Mouse (Mus musculus): ENCODE data around the gene Dnajc10. TPM values are rescaled to one million over a fixed set of nuclear protein-coding genes. Genes with fewer than 3 reads are reported as not detected.
A peak's percentile ranks its signal among the peaks of the same experiment; 100 is the strongest.

Dnajc10 gene
- polyA plus RNA-seq, 1 experiment from 2014 or later, result 105 TPM

DNA sequence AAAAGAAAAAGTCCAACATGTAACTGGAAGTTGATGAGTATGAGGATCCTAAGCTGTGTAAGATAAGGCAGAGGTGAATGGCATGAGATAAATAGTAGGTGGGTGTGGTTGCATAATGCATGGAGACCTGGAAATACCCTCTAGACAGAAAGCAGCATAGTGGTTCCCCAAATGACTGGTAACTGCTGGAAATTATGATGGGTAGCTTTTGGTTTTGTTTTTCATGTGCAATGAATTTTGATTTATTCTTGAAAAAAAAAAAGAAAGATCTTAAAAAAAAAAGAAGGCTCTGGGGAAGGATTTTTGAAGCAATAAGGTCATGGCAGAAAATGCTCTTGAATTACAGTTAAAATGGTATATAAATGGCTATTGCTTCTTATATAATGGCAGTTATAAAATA is 59.6 kb downstream of the Dnajc10 start:
- Histone ChIP-seq H3K4me2 (replicated peaks; ENCODE audit: low read depth, low read length) (no peak overlapping the region), H3K9ac (ENCODE audit: low read depth, low read length) (no peak overlapping the region), H3K9me3 (ENCODE audit: control insufficient read depth, low read length) (peaks cover 4% of the 10 kb centered on the region; the same call in 1 of the 2 replicates), H3K4me1 (ENCODE audit: control insufficient read depth, insufficient read depth, low read length) (no peaks in the 10 kb centered on the region), H3K27ac (ENCODE audit: low read depth, low read length) (no peak overlapping the region), H3K27me3 (ENCODE audit: control insufficient read depth, insufficient read depth, low read length) (no peaks in the 10 kb centered on the region), H3K4me3 (ENCODE audit: low read length) (no peak overlapping the region), H3K36me3 (ENCODE audit: control insufficient read depth, insufficient read depth, low read length) (no peaks in the 10 kb centered on the region)
- ATAC-seq (ENCODE audit: low FRiP score, low TSS enrichment), result no peak

DNA sequence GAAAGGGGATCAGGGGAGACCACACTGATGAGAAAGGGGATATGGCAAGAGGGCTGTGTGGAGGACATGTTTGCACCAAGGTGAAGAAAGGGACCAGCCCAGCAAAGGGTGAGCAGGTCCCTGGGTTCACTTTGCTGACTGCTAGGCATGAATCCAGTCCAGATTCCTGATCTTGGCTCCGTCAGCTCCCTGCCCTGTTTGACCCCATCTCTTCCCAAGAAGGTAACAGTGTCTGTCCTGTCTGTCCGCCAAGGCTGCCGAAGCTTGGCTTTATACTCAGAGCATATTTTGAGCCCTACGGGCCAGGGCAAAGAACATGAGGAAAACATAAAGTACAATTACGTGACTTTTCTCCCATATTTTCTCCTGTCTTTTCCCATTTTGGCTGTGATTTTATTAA is 64.6 kb downstream of the Dnajc10 start:
- Histone ChIP-seq H3K9me3 (ENCODE audit: control insufficient read depth, low read length) (peaks cover 4% of the 10 kb centered on the region; the same call in 1 of the 2 replicates), H3K27me3 (ENCODE audit: control insufficient read depth, insufficient read depth, low read length) (no peaks in the 10 kb centered on the region), H3K27ac (ENCODE audit: low read depth, low read length) (no peak overlapping the region), H3K4me1 (ENCODE audit: control insufficient read depth, insufficient read depth, low read length) (0 out of 2 replicates have a peak, but pooled peaks cover 2% of the 10 kb centered on the region), H3K4me3 (ENCODE audit: low read length) (no peak overlapping the region), H3K4me2 (replicated peaks; ENCODE audit: low read depth, low read length) (no peak overlapping the region), H3K36me3 (ENCODE audit: control insufficient read depth, insufficient read depth, low read length) (no peaks in the 10 kb centered on the region), H3K9ac (ENCODE audit: low read depth, low read length) (no peak overlapping the region)
- no peak for ATAC-seq (ENCODE audit: low FRiP score, low TSS enrichment)
- WGBS, result 86% methylated on average over 5 of the region's 5 CpGs

DNA sequence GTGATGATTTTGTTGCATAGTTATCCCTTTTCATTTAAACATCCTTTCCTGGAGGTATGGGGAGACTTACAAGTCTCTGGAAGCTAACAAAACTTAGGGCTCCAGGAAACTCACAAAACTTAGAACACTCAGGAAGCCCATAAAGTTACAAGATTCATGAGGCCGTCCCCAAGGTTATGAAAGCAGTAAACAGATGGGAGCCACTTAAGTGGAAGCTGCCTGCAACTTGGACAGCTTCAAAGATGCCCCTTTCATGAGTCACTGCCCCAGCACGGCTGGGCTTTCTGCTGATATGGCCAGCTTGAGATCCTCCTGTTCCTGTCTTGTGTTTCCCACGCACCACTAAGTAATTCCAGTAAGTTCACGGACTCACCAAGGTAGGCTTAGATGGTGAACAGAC is 69.2 kb downstream of the Dnajc10 start:
- H3K27me3 ChIP-seq (ENCODE audit: control insufficient read depth, insufficient read depth, low read length), result no peaks in the 10 kb centered on the region
- 24% methylated on average over 4 of the region's 4 CpGs for WGBS
- ATAC-seq (ENCODE audit: low FRiP score, low TSS enrichment), result no peak
- no peak overlapping the region for H3K27ac ChIP-seq (ENCODE audit: low read depth, low read length)
- no peaks in the 10 kb centered on the region for H3K9me3 ChIP-seq (ENCODE audit: control insufficient read depth, low read length)
- H3K9ac ChIP-seq (ENCODE audit: low read depth, low read length), result no peak overlapping the region
- no peak overlapping the region for H3K4me2 ChIP-seq (replicated peaks; ENCODE audit: low read depth, low read length)
- H3K4me3 ChIP-seq (ENCODE audit: low read length), result no peak overlapping the region
- 0 out of 2 replicates have a peak, but pooled peaks cover 2% of the 10 kb centered on the region for H3K4me1 ChIP-seq (ENCODE audit: control insufficient read depth, insufficient read depth, low read length)
- no peaks in the 10 kb centered on the region for H3K36me3 ChIP-seq (ENCODE audit: control insufficient read depth, insufficient read depth, low read length)

DNA sequence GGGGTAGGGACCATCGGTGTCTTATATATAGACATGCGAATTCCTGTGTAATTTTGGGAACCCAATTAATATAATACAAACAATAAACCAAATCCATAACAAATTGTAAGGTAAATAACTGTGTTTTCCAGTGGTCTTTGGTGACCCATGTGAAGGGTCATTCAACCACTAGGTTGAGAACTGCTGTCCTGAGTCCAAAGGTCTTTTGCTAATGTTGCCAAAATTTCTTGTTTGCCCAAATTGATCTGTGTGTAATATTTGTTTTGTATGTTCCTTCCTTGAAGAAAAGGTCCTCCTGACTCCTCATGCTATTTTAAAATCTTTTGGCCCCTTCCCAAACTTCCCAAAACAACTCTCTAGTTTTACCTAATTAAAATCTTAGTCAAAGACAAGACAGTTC is 71.0 kb downstream of the Dnajc10 start:
- Histone ChIP-seq H3K27ac (ENCODE audit: low read depth, low read length) (no peak overlapping the region), H3K4me1 (ENCODE audit: control insufficient read depth, insufficient read depth, low read length) (0 out of 2 replicates have a peak, but pooled peaks cover 2% of the 10 kb centered on the region), H3K4me3 (ENCODE audit: low read length) (no peak overlapping the region), H3K4me2 (replicated peaks; ENCODE audit: low read depth, low read length) (no peak overlapping the region), H3K36me3 (ENCODE audit: control insufficient read depth, insufficient read depth, low read length) (no peaks in the 10 kb centered on the region), H3K9me3 (ENCODE audit: control insufficient read depth, low read length) (no peaks in the 10 kb centered on the region), H3K9ac (ENCODE audit: low read depth, low read length) (no peak overlapping the region), H3K27me3 (ENCODE audit: control insufficient read depth, insufficient read depth, low read length) (no peaks in the 10 kb centered on the region)
- no peak for ATAC-seq (ENCODE audit: low FRiP score, low TSS enrichment)
- 97% methylated on average over 2 of the region's 2 CpGs for WGBS

GRCm38 (mm10) chr2:80387668-80388067 is 72.4 kb downstream of the Dnajc10 start:
- no peak overlapping the region for H3K4me2 ChIP-seq (replicated peaks; ENCODE audit: low read depth, low read length)
- no peak overlapping the region for H3K27ac ChIP-seq (ENCODE audit: low read depth, low read length)
- no peaks in the 10 kb centered on the region for H3K36me3 ChIP-seq (ENCODE audit: control insufficient read depth, insufficient read depth, low read length)
- H3K4me1 ChIP-seq (ENCODE audit: control insufficient read depth, insufficient read depth, low read length), result 0 out of 2 replicates have a peak, but pooled peaks cover 2% of the 10 kb centered on the region
- no peak overlapping the region for H3K9ac ChIP-seq (ENCODE audit: low read depth, low read length)
- no peak overlapping the region for H3K4me3 ChIP-seq (ENCODE audit: low read length)
- no peaks in the 10 kb centered on the region for H3K9me3 ChIP-seq (ENCODE audit: control insufficient read depth, low read length)
- 77% methylated on average over 9 of the region's 9 CpGs for WGBS
- no peak for ATAC-seq (ENCODE audit: low FRiP score, low TSS enrichment)
- no peaks in the 10 kb centered on the region for H3K27me3 ChIP-seq (ENCODE audit: control insufficient read depth, insufficient read depth, low read length)

DNA sequence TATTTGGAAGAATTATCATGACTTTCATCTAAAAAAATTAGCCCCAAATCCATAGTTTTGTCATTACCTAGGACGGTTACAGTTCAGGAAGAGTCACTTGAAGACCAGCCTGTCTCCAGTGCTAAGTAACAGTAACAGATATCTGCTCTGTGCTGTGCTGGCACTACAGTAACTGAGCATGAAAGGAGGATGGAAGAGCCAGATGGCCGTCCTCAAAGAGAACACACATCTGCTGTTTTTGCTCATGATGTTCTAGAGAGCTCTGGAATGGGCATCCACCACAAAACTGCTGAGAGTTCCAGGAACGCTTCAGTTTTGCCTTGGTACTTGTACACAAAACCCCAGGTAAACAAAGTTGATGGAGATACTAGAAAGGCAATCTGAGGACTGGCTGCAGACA is 73.1 kb downstream of the Dnajc10 start:
- Histone ChIP-seq H3K36me3 (ENCODE audit: control insufficient read depth, insufficient read depth, low read length) (no peaks in the 10 kb centered on the region), H3K9ac (ENCODE audit: low read depth, low read length) (no peak overlapping the region), H3K4me1 (ENCODE audit: control insufficient read depth, insufficient read depth, low read length) (0 out of 2 replicates have a peak, but pooled peaks cover 2% of the 10 kb centered on the region), H3K4me3 (ENCODE audit: low read length) (no peak overlapping the region), H3K27ac (ENCODE audit: low read depth, low read length) (no peak overlapping the region), H3K4me2 (replicated peaks; ENCODE audit: low read depth, low read length) (no peak overlapping the region), H3K9me3 (ENCODE audit: control insufficient read depth, low read length) (no peaks in the 10 kb centered on the region), H3K27me3 (ENCODE audit: control insufficient read depth, insufficient read depth, low read length) (no peaks in the 10 kb centered on the region)
- WGBS, result 74% methylated on average over 3 of the region's 3 CpGs
- ATAC-seq (ENCODE audit: low FRiP score, low TSS enrichment), result no peak

DNA sequence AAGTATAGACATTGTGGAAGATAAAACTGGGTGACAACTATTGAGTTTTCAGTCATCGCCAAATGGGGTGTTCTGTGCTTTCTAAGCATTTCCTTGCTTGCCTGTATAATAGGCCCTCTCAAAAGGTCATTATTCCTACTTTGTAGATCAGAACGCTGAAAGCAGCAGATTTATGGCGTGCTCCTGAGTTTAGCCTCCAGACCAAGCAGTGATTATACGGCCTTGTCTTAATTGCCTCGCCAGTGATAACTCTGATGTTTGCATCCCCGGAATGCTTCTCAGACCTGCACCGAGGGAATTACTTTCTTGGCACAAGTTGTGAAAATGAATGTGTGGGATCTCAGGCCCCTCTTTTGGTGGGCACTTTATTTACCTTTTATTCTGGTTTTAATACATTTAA is 80.8 kb downstream of the Dnajc10 start:
- no peak for ATAC-seq (ENCODE audit: low FRiP score, low TSS enrichment)
- H3K4me3 ChIP-seq (ENCODE audit: low read length), result no peak overlapping the region
- H3K36me3 ChIP-seq (ENCODE audit: control insufficient read depth, insufficient read depth, low read length), result no peaks in the 10 kb centered on the region
- peaks cover 8% of the 10 kb centered on the region; the same call in 1 of the 2 replicates for H3K4me1 ChIP-seq (ENCODE audit: control insufficient read depth, insufficient read depth, low read length)
- no peak overlapping the region for H3K9ac ChIP-seq (ENCODE audit: low read depth, low read length)
- no peak overlapping the region for H3K4me2 ChIP-seq (replicated peaks; ENCODE audit: low read depth, low read length)
- no peaks in the 10 kb centered on the region for H3K27me3 ChIP-seq (ENCODE audit: control insufficient read depth, insufficient read depth, low read length)
- H3K9me3 ChIP-seq (ENCODE audit: control insufficient read depth, low read length), result no peaks in the 10 kb centered on the region
- WGBS, result 18% methylated on average over 7 of the region's 7 CpGs
- no peak overlapping the region for H3K27ac ChIP-seq (ENCODE audit: low read depth, low read length)

GRCm38 (mm10) chr2:80396864-80397263 is 81.6 kb downstream of the Dnajc10 start:
- no peak overlapping the region for H3K4me3 ChIP-seq (ENCODE audit: low read length)
- H3K36me3 ChIP-seq (ENCODE audit: control insufficient read depth, insufficient read depth, low read length), result no peaks in the 10 kb centered on the region
- no peaks in the 10 kb centered on the region for H3K27me3 ChIP-seq (ENCODE audit: control insufficient read depth, insufficient read depth, low read length)
- H3K9me3 ChIP-seq (ENCODE audit: control insufficient read depth, low read length), result no peaks in the 10 kb centered on the region
- H3K9ac ChIP-seq (ENCODE audit: low read depth, low read length), result no peak overlapping the region
- ATAC-seq (ENCODE audit: low FRiP score, low TSS enrichment), result no peak
- no peak overlapping the region for H3K27ac ChIP-seq (ENCODE audit: low read depth, low read length)
- H3K4me1 ChIP-seq (ENCODE audit: control insufficient read depth, insufficient read depth, low read length), result peaks cover 8% of the 10 kb centered on the region; the same call in 1 of the 2 replicates
- WGBS, result 20% methylated on average over 3 of the region's 3 CpGs
- H3K4me2 ChIP-seq (replicated peaks; ENCODE audit: low read depth, low read length), result no peak overlapping the region

- ATAC-seq (ENCODE audit: low FRiP score, low TSS enrichment), result peak; percentile 60; the same call in 1 of the 2 replicates
- Histone ChIP-seq H3K27ac (ENCODE audit: low read depth, low read length) (no peak overlapping the region), H3K4me1 (ENCODE audit: control insufficient read depth, insufficient read depth, low read length) (peaks cover 8% of the 10 kb centered on the region; the same call in 1 of the 2 replicates), H3K9me3 (ENCODE audit: control insufficient read depth, low read length) (no peaks in the 10 kb centered on the region), H3K9ac (ENCODE audit: low read depth, low read length) (no peak overlapping the region), H3K27me3 (ENCODE audit: control insufficient read depth, insufficient read depth, low read length) (no peaks in the 10 kb centered on the region), H3K36me3 (ENCODE audit: control insufficient read depth, insufficient read depth, low read length) (no peaks in the 10 kb centered on the region), H3K4me3 (ENCODE audit: low read length) (no peak overlapping the region), H3K4me2 (replicated peaks; ENCODE audit: low read depth, low read length) (no peak overlapping the region)
- WGBS, result 22% methylated on average over 3 of the region's 3 CpGs
These were observed 83.4 kb downstream of the Dnajc10 start for GRCm38 (mm10) chr2:80398595-80399099.
